ENCODE assay signal across 12 mouse cellular contexts in genomic region chr15:98111791-98112190, GRCm38 (mm10). TPM values are rescaled to one million over a fixed set of nuclear protein-coding genes. Genes with fewer than 3 reads are reported as not detected.
A peak's percentile ranks its signal among the peaks of the same experiment; 100 is the strongest.
DNase-seq lines count a peak whose midpoint lies in the region; ATAC-seq and TF ChIP-seq lines count a peak whose summit lies in the region.
"Had no signal": no experiment of that assay in that cellular context is flagged by ENCODE, and none has a peak within 500 bp of the region (broad histone marks: within the 10 kb centered on the region; RNA-seq: fewer than 3 reads in every experiment).

No protein-coding gene starts in this region.

- no peak overlapping the region for H3K4me3 ChIP-seq in heart, embryonic 14.5 days (ENCODE audit: control insufficient read depth in 1 of 2, insufficient read depth in 1 of 2, low read depth in 1 of 2, low read length in 2 of 2)
- no peak overlapping the region; the same call in 1 of the 2 replicates for H3K4me3 ChIP-seq in G1E (ENCODE audit: low read depth, low read length)
- H3K4me3 ChIP-seq in forebrain, embryonic 11.5 days (ENCODE audit: low read depth, low read length): no peak overlapping the region
- H3K4me3 ChIP-seq: forebrain, embryonic 10.5 days had no signal

- no peak for DNase-seq in heart, postnatal 36 days
- DNase-seq in G1E (ENCODE audit: low spot score): peak; percentile 63
- DNase-seq in gastrocnemius, postnatal 14 days: peak; percentile 38
- no peak for DNase-seq in forebrain, embryonic 11.5 days (ENCODE audit: low spot score)
- DNase-seq in cerebellum, adult 8-10 months: no peak
- DNase-seq in frontal cortex, postnatal 36 days (ENCODE audit: low spot score in 2 of 2): no peak
- DNase-seq: lung, embryonic 14.5 days; right cerebral cortex, postnatal 25 days had no signal

- 0 out of 2 replicates have a peak overlapping the region, but pooled peaks have one; percentile 17 for H3K4me2 ChIP-seq in heart, embryonic 14.5 days (ENCODE audit: low read length)
- H3K4me2 ChIP-seq in forebrain, embryonic 11.5 days (ENCODE audit: low read depth, low read length, severe bottlenecking): no peak overlapping the region
- H3K4me2 ChIP-seq: hindbrain, embryonic 14.5 days; lung, embryonic 14.5 days had no signal

- no peaks in the 10 kb centered on the region for H3K27me3 ChIP-seq in heart, embryonic 14.5 days (ENCODE audit: control insufficient read depth, insufficient read depth, low read length)
- no peaks in the 10 kb centered on the region for H3K27me3 ChIP-seq in G1E (ENCODE audit: insufficient read depth, low read length)
- H3K27me3 ChIP-seq in forebrain, embryonic 11.5 days (ENCODE audit: control insufficient read depth, insufficient read depth, low read length): no peaks in the 10 kb centered on the region

- peaks cover 29% of the 10 kb centered on the region for H3K36me3 ChIP-seq in heart, embryonic 14.5 days (ENCODE audit: control insufficient read depth, insufficient read depth, low read length)
- H3K36me3 ChIP-seq in G1E (replicated peaks): peaks cover 52% of the 10 kb centered on the region
- H3K36me3 ChIP-seq in forebrain, embryonic 11.5 days (ENCODE audit: control insufficient read depth, insufficient read depth, low read length): no peaks in the 10 kb centered on the region

- ATAC-seq in heart, embryonic 14.5 days (ENCODE audit: insufficient number of reproducible peaks, insufficient read depth, low FRiP score, low read depth): peak; percentile 47
- no peak for ATAC-seq in G1E (ENCODE audit: extremely low read depth, insufficient number of reproducible peaks, low FRiP score, poor library complexity, severe bottlenecking)
- peak; percentile 54 for ATAC-seq in megakaryocyte progenitor cell, adult 5-6 weeks (replicated peaks; ENCODE audit: poor library complexity)
- ATAC-seq in forebrain, embryonic 11.5 days (replicated peaks; ENCODE audit: low FRiP score): no peak

- H3K9ac ChIP-seq in heart, embryonic 14.5 days (ENCODE audit: low read length): no peak overlapping the region
- no peak overlapping the region for H3K9ac ChIP-seq in forebrain, embryonic 11.5 days (ENCODE audit: low read length)
- H3K9ac ChIP-seq: hindbrain, embryonic 14.5 days; lung, embryonic 14.5 days had no signal

- H3K9me3 ChIP-seq in heart, embryonic 14.5 days (ENCODE audit: control insufficient read depth, low read length): no peaks in the 10 kb centered on the region
- no peaks in the 10 kb centered on the region for H3K9me3 ChIP-seq in G1E (replicated peaks)
- H3K9me3 ChIP-seq in forebrain, embryonic 11.5 days (ENCODE audit: control insufficient read depth, low read length): no peaks in the 10 kb centered on the region
- H3K9me3 ChIP-seq: forebrain, embryonic 10.5 days had no signal

- no peak for TF ChIP-seq CTCF in G1E (IDR thresholded peaks at IDR 0.05; ENCODE audit: low read depth, low read length)

- H3K27ac ChIP-seq in heart, embryonic 14.5 days (replicated peaks in 1 of 2; ENCODE audit: control insufficient read depth in 1 of 2, insufficient read depth in 1 of 2, low read depth in 2 of 2, low read length in 2 of 2): peak overlapping the region in 1 of 2 experiments; percentile 29; a peak in 1 of 4 replicates
- no peak overlapping the region for H3K27ac ChIP-seq in forebrain, embryonic 11.5 days (ENCODE audit: low read depth, low read length)
- H3K27ac ChIP-seq: forebrain, embryonic 10.5 days; hindbrain, embryonic 14.5 days had no signal

- peaks cover 14 to 55% of the 10 kb centered on the region in 2 experiments for H3K4me1 ChIP-seq in heart, embryonic 14.5 days (ENCODE audit: control insufficient read depth in 2 of 2, insufficient read depth in 2 of 2, low read length in 2 of 2)
- H3K4me1 ChIP-seq in G1E (ENCODE audit: insufficient read depth, low read depth, low read length): peaks cover 70% of the 10 kb centered on the region
- no peaks in the 10 kb centered on the region; the same call in 1 of the 2 replicates for H3K4me1 ChIP-seq in forebrain, embryonic 11.5 days (replicated peaks; ENCODE audit: control insufficient read depth, insufficient read depth, low read length)

- WGBS in heart, embryonic 14.5 days: 50% methylated on average over 5 of the region's 5 CpGs
- WGBS in forebrain, embryonic 11.5 days: 79% methylated on average over 5 of the region's 5 CpGs

- intact Hi-C loops in heart, postnatal 36 days (cut with DNase I): no loop called here
- intact Hi-C loops in gastrocnemius, postnatal 14 days (cut with DNase I; ENCODE audit: low total_unique reads): no loop called here

RNA-seq across cellular contexts. Expression of gene Senp1, which starts 18.2 kb away (rescaled TPM):
- polyA plus RNA-seq in heart, embryonic 14.5 days (2014; fragmentation: Nextera tagmentation; extraction: Ambion mirVana): 21.2 and 22.7 TPM in 2 replicates
- 10 to 100 TPM in 1 of 2 experiments, 1 to 10 TPM in 1; 9.9 to 11.3 TPM for total RNA-seq in heart, postnatal 36 days (2021)
- total RNA-seq in G1E (2014; fragmentation: Nextera tagmentation) (61.3 and 71.2 TPM in 2 replicates), G1E (2017) (44.4 and 55.5 TPM in 2 replicates)
- 17.1 and 18.8 TPM in 2 replicates for polyA plus RNA-seq in G1E (2012)
- 1 to 10 TPM; 6.8 to 7.0 TPM for total RNA-seq in gastrocnemius, postnatal 14 days (2021)
- 55.1 and 60.2 TPM in 2 replicates for total RNA-seq in megakaryocyte progenitor cell, adult 5-6 weeks (2015)
- total RNA-seq in megakaryocyte progenitor cell, adult 5-6 weeks (2017): 53.0 and 57.6 TPM in 2 replicates
- 47.7 and 49.0 TPM in 2 replicates for polyA plus RNA-seq in forebrain, embryonic 11.5 days (2014; fragmentation: Nextera tagmentation; extraction: Ambion mirVana)

RNA-seq across cellular contexts. Expression of gene Pfkm, which starts 19.4 kb away (rescaled TPM):
- polyA plus RNA-seq in heart, embryonic 14.5 days (2014; fragmentation: Nextera tagmentation; extraction: Ambion mirVana): 108 and 111 TPM in 2 replicates
- 100 to 1,000 TPM; 876 to 924 TPM for total RNA-seq in heart, postnatal 36 days (2021)
- total RNA-seq in G1E (2014; fragmentation: Nextera tagmentation) (9.0 and 13.5 TPM in 2 replicates), G1E (2017) (42.7 and 48.1 TPM in 2 replicates)
- polyA plus RNA-seq in G1E (2012): 10.2 and 13.3 TPM in 2 replicates
- 1,000 to 10,000 TPM; 1,399 to 1,520 TPM for total RNA-seq in gastrocnemius, postnatal 14 days (2021)
- 5.4 and 5.9 TPM in 2 replicates for total RNA-seq in megakaryocyte progenitor cell, adult 5-6 weeks (2015)
- total RNA-seq in megakaryocyte progenitor cell, adult 5-6 weeks (2017): 14.1 and 20.0 TPM in 2 replicates
- polyA plus RNA-seq in forebrain, embryonic 11.5 days (2014; fragmentation: Nextera tagmentation; extraction: Ambion mirVana): 42.8 and 46.3 TPM in 2 replicates

RNA-seq across cellular contexts. Expression of gene Asb8, which starts 53.6 kb away (rescaled TPM):
- 109 and 111 TPM in 2 replicates for polyA plus RNA-seq in heart, embryonic 14.5 days (2014; fragmentation: Nextera tagmentation; extraction: Ambion mirVana)
- total RNA-seq in heart, postnatal 36 days (2021): 100 to 1,000 TPM in 1 of 2 experiments, 10 to 100 TPM in 1; 98.7 to 109 TPM
- total RNA-seq in G1E (2014; fragmentation: Nextera tagmentation) (30.4 and 32.2 TPM in 2 replicates), G1E (2017) (27.2 and 37.5 TPM in 2 replicates)
- polyA plus RNA-seq in G1E (2012): 4.2 and 5.1 TPM in 2 replicates
- total RNA-seq in gastrocnemius, postnatal 14 days (2021): 100 to 1,000 TPM; 146 to 157 TPM
- total RNA-seq in megakaryocyte progenitor cell, adult 5-6 weeks (2015): 28.4 and 28.8 TPM in 2 replicates
- 25.3 and 27.6 TPM in 2 replicates for total RNA-seq in megakaryocyte progenitor cell, adult 5-6 weeks (2017)
- polyA plus RNA-seq in forebrain, embryonic 11.5 days (2014; fragmentation: Nextera tagmentation; extraction: Ambion mirVana): 47.4 and 49.4 TPM in 2 replicates

RNA-seq across cellular contexts. Expression of gene Ccdc184, which starts 55.2 kb away (rescaled TPM):
- 1.1 and 1.3 TPM in 2 replicates for polyA plus RNA-seq in heart, embryonic 14.5 days (2014; fragmentation: Nextera tagmentation; extraction: Ambion mirVana)
- 1 to 10 TPM in 1 of 2 experiments, under 1 TPM in 1; 0.60 to 1.0 TPM for total RNA-seq in heart, postnatal 36 days (2021)
- total RNA-seq in G1E (2014; fragmentation: Nextera tagmentation): not detected in 2 replicates
- not detected in 2 replicates for total RNA-seq in G1E (2017)
- not detected in 2 replicates for polyA plus RNA-seq in G1E (2012)
- total RNA-seq in gastrocnemius, postnatal 14 days (2021): not detected
- total RNA-seq in megakaryocyte progenitor cell, adult 5-6 weeks (2015): not detected in 2 replicates
- total RNA-seq in megakaryocyte progenitor cell, adult 5-6 weeks (2017): not detected in 2 replicates
- polyA plus RNA-seq in forebrain, embryonic 11.5 days (2014; fragmentation: Nextera tagmentation; extraction: Ambion mirVana): 8.7 and 10.1 TPM in 2 replicates
- polyA plus RNA-seq: lung, embryonic 14.5 days had no signal

Comparison
In these comparisons a context has a peak if more than half of its experiments do, and no peak if none do; other contexts are left out.
1. ATAC-seq: peak in heart, embryonic 14.5 days (single experiment) and megakaryocyte progenitor cell, adult 5-6 weeks (single experiment); none in G1E (single experiment) and forebrain, embryonic 11.5 days (single experiment).
2. DNase-seq: peak in G1E (single experiment) and gastrocnemius, postnatal 14 days (single experiment); none in heart, postnatal 36 days (0 of 2), forebrain, embryonic 11.5 days (single experiment), cerebellum, adult 8-10 months (single experiment) and frontal cortex, postnatal 36 days (0 of 2).
3. RNA of gene Pfkm, which starts 19.4 kb away (total RNA-seq): 1,399 to 1,520 TPM in gastrocnemius, postnatal 14 days and 876 to 924 TPM in heart, postnatal 36 days; 9.0 to 48.1 TPM in G1E and 5.4 to 20.0 TPM in megakaryocyte progenitor cell, adult 5-6 weeks; every median in the first group is over 10 times any median in the second.